Mouse (Mus musculus): Measurements from ENCODE around the gene Olfr924.
"Not testable (repeated sequence)": the region's sequence is repeated elsewhere in the genome, so short reads cannot be mapped to it uniquely, and the experiment has no call there.

Gene Olfr924

DNA sequence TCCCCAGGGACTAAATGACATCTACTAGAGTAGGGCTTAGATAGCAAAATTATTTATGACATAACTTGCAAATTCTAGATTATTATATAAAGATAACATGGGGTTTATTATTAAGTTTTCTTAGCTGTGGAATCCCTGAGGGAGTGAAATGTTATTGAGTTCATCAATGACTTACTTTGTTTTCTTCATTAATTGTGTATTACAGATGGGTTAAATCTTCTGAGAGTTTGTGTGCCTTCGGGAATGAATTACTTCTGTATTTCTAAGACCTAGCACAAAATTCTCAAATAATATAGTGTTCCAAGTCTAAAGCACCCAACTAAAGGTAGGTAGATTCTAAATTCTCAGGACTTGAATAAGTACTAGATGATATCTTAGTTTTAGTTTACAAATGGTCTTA lies at the start of gene Olfr924:
TSS of gene Olfr924 (plus strand) at position 301 of the 400 bp plus-strand sequence.
- DNase-seq: no peak

GRCm38 (mm10) chr9:38805696-38806095 lies 38.6 kb upstream of the Olfr924 start:
- DNase-seq: no peak

- DNase-seq: no peak
These were observed 29.9 kb upstream of the Olfr924 start, which contains the start of gene Olfr922 for GRCm38 (mm10) chr9:38814314-38814713. Gene Olfr922 (plus strand): TSS chr9:38814614.

- DNase-seq: no peak
These were observed 28.7 kb upstream of the Olfr924 start for GRCm38 (mm10) chr9:38815458-38815986.

DNA sequence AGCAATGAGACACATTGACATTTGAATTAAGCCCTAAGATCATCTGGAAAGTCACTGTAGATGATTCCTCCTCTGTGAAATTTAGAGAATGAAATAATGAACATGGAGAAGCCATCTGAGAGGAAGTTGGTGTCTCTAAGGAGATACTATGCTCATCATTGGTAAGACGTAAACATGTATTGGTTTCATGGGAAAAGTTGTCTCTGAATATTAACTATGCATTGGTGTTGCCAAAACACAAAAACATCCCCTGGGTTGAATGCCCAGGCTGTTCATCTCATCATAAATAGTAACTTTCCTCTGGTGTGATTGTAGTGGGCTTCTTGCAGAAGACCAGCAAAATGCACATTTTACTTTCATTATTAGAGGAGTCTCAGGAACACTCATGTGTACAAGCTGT lies 18.0 kb upstream of the Olfr924 start, which contains the start of gene Olfr923:
TSS of gene Olfr923 (plus strand) at position 301 of the 400 bp plus-strand sequence.
- DNase-seq: no peak

GRCm38 (mm10) chr9:38833027-38833426 lies 11.2 kb upstream of the Olfr924 start:
- no peak for DNase-seq

DNA sequence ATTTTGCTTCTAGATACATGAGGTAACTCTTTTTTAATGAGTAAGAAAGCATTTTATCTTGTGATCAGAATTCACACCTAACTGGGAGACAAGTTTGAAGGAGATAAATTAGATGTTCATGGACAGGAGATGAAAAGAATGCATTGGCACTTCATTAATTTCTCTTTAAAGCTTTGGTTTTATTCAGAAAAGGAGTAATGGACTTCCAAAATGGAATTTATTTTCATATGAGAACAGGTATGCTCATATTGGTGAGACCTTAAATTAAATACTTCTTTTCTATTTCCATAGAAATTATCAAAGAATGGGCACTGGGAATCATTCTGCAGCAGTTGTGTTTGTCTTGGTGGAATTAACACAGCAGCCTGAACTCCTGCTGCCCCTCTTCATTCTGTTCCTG lies 10.5 kb downstream of the Olfr924 start, which contains the start of gene Olfr26:
TSS of gene Olfr26 (plus strand) at position 301 of the 400 bp plus-strand sequence.
- DNase-seq: no peak

DNA sequence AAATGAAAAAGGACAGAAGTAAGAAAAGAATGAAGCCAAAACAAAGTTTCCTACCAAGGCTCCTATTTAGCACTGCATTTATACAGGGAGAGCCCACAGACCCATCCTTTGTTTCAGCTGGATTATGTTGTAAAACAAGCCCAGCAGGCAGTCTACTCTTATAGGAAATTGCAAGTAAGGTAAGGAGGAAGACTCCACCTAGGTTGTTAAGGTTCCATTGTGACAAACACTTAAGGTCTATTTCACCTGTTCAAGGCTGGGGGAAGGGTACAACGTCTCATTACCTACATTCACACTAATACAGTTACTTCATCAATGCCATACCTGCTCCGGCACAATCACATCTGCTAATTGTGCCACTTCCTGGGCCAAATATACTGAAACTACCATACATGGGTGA lies 30.6 kb downstream of the Olfr924 start:
- not testable (repeated sequence) for DNase-seq

GRCm38 (mm10) chr9:38876826-38877225 lies 32.6 kb downstream of the Olfr924 start, which contains the start of gene Olfr926:
Gene Olfr926 (plus strand): TSS chr9:38877126.
- DNase-seq: no peak
